Mouse (Mus musculus): ENCODE results near the gene Syt7. TPM values are rescaled to one million over a fixed set of nuclear protein-coding genes. Genes with fewer than 3 reads are reported as not detected.

Syt7 gene
- polyA plus RNA-seq, 1 experiment from 2014 or later: 2.3 TPM

DNA sequence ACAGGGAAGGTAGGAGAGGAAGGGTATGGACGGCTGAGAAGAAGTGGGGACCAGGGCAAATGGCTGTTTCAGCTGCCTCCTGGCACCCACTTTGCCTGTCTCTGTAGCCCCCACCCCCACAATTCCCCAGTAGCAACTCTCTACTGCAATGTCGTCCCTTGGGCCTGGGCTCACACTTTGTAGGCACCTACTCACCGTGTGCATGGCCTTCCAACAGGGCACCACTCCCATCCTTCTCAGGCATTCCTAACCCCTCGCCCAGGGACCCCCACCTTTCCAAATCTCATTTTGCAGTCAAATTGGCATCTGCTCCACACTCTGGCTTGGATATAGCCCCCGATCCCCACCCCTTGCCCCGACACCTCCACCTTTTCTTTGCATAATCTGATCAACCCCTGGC, 60.3 kb downstream of the Syt7 start:
- no peaks in the 10 kb centered on the region for H3K4me1 ChIP-seq
- H3K36me3 ChIP-seq: no peaks in the 10 kb centered on the region
- H3K9ac ChIP-seq: no peak overlapping the region
- no peaks in the 10 kb centered on the region for H3K9me3 ChIP-seq (replicated peaks)
- WGBS: 73% methylated on average over 6 of the region's 6 CpGs
- no peak overlapping the region for H3K4me2 ChIP-seq
- peaks cover 19% of the 10 kb centered on the region for H3K27me3 ChIP-seq
- peak; percentile 49; the same call in 1 of the 2 replicates for ATAC-seq (replicated peaks; ENCODE audit: low FRiP score)
- H3K27ac ChIP-seq: no peak overlapping the region
- no peak overlapping the region for H3K4me3 ChIP-seq (replicated peaks)

DNA sequence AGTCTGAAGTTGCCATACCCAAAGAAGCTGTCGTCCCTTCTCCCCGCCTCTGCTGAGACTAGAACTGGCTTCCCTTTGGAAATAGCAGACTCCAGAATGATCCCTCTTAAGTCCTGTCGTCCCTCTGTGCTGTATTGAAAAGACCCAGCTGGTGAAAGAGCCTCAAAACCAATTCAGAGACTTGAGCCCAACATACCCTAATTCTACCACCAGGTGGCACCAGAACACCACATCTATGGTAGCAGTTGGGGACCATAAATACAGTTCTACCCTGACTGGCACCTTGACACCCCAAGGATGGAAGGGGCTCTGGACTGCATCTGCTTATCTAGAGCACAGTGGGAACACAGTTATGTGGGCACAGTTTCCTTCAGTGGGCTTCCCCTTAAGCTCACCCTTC, 60.8 kb downstream of the Syt7 start:
- peak; percentile 63 for ATAC-seq (replicated peaks; ENCODE audit: low FRiP score)
- H3K27ac ChIP-seq: no peak overlapping the region
- 5% methylated on average over 3 of the region's 3 CpGs for WGBS

GRCm38 (mm10) chr19:10454718-10455436, 66.0 kb downstream of the Syt7 start:
- Histone ChIP-seq H3K9me3 (replicated peaks) (no peaks in the 10 kb centered on the region), H3K4me2 (no peak overlapping the region), H3K9ac (no peak overlapping the region), H3K4me3 (replicated peaks) (no peak overlapping the region), H3K27me3 (peaks cover 72% of the 10 kb centered on the region), H3K36me3 (no peaks in the 10 kb centered on the region), H3K4me1 (peaks cover 37% of the 10 kb centered on the region), H3K27ac (no peak overlapping the region)
- WGBS: 38% methylated on average over 4 of the region's 4 CpGs
- ATAC-seq (replicated peaks; ENCODE audit: low FRiP score): no peak

More for the DNA sequence above, 60.8 kb downstream of the Syt7 start:
- Histone ChIP-seq H3K4me1 (peaks cover under 1% of the 10 kb centered on the region; the same call in 1 of the 2 replicates), H3K36me3 (no peaks in the 10 kb centered on the region), H3K4me2 (no peak overlapping the region), H3K4me3 (replicated peaks) (no peak overlapping the region), H3K9ac (no peak overlapping the region), H3K27me3 (peaks cover 20% of the 10 kb centered on the region), H3K9me3 (replicated peaks) (no peaks in the 10 kb centered on the region)

- H3K4me2 ChIP-seq: no peak overlapping the region
- ATAC-seq (replicated peaks; ENCODE audit: low FRiP score): no peak
- no peaks in the 10 kb centered on the region for H3K36me3 ChIP-seq
- H3K4me1 ChIP-seq: peaks cover 39% of the 10 kb centered on the region
- H3K9ac ChIP-seq: no peak overlapping the region
- no peak overlapping the region for H3K27ac ChIP-seq
- H3K4me3 ChIP-seq (replicated peaks): no peak overlapping the region
- 55% methylated on average over 3 of the region's 3 CpGs for WGBS
- peaks cover 76% of the 10 kb centered on the region for H3K27me3 ChIP-seq
- no peaks in the 10 kb centered on the region for H3K9me3 ChIP-seq (replicated peaks)
Observed at GRCm38 (mm10) chr19:10455437-10455806, 66.5 kb downstream of the Syt7 start.

- Histone ChIP-seq H3K9ac (peak within 1 kb of the TSS; percentile 36; the same call in 1 of the 2 replicates), H3K27ac (peak within 1 kb of the TSS; percentile 43; the same call in 1 of the 2 replicates), H3K9me3 (replicated peaks) (no peaks in the 10 kb centered on the region), H3K27me3 (peaks cover 88% of the 10 kb centered on the region), H3K4me2 (peak within 1 kb of the TSS; percentile 95), H3K4me3 (replicated peaks) (peak within 1 kb of the TSS; percentile 57), H3K4me1 (peaks cover 46% of the 10 kb centered on the region), H3K36me3 (no peaks in the 10 kb centered on the region)
- under 1% methylated on average over 66 of the region's 96 CpGs for WGBS
- ATAC-seq (replicated peaks; ENCODE audit: low FRiP score): peak; percentile 61
Observed at GRCm38 (mm10) chr19:10456752-10457483, 68.0 kb downstream of the Syt7 start, which contains the start of gene Lrrc10b. Lrrc10b (minus strand) TSS chr19:10457473.

DNA sequence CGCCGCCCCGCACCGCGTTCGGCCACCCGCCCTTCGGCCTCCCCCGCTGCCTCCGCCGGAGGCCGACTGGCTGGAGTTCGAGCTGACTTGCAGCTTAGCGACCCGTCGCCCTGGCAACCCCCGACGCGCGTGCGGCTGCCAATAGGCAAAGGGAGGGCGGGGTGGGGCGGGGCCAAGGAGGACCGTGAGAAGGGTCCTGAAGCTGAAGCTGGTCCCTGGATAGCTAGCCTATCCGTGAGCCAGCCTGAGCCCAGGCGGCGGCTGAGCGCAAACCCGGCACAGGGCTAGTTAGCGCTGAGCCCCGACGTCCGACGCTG, 68.6 kb downstream of the Syt7 start:
- Histone ChIP-seq H3K4me3 (replicated peaks) (peak overlapping the region; percentile 57), H3K27ac (no peak overlapping the region), H3K36me3 (no peaks in the 10 kb centered on the region), H3K27me3 (peaks cover 88% of the 10 kb centered on the region), H3K4me2 (peak overlapping the region; percentile 95), H3K4me1 (peaks cover 52% of the 10 kb centered on the region), H3K9ac (peak overlapping the region; percentile 36; the same call in 1 of the 2 replicates), H3K9me3 (replicated peaks) (no peaks in the 10 kb centered on the region)
- ATAC-seq (replicated peaks; ENCODE audit: low FRiP score): peak; percentile 92
- under 1% methylated on average over 34 of the region's 34 CpGs for WGBS

DNA sequence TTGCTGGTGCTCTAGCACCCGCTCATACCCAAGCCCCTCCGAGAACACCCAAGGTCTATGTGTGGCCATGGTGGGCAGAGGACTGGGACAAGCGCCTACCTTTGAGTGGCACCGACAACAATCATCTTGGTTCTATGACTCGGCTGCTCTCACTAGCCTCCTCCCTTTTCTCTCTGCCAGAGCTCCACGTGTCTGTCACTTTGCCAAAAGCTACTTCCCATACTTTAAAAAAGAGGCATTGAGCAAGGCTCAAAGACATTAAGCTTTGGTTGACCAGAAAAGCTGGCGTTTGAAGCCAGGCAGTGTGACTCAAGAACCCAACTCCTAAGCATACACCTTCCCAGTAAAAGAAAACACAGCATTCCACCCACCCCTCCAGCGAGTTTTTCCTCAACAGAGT, 69.2 kb downstream of the Syt7 start:
- H3K4me2 ChIP-seq: peak overlapping the region; percentile 95
- 0 out of 2 replicates have a peak, but pooled peaks have one; percentile 1 for ATAC-seq (replicated peaks; ENCODE audit: low FRiP score)
- no peaks in the 10 kb centered on the region for H3K36me3 ChIP-seq
- H3K4me1 ChIP-seq: peaks cover 53% of the 10 kb centered on the region
- H3K9me3 ChIP-seq (replicated peaks): no peaks in the 10 kb centered on the region
- no peak overlapping the region for H3K9ac ChIP-seq
- H3K27ac ChIP-seq: no peak overlapping the region
- WGBS: 18% methylated on average over 8 of the region's 8 CpGs
- peaks cover 89% of the 10 kb centered on the region for H3K27me3 ChIP-seq
- H3K4me3 ChIP-seq (replicated peaks): peak overlapping the region; percentile 57

GRCm38 (mm10) chr19:10459907-10460306, 71.0 kb downstream of the Syt7 start:
- no peak overlapping the region for H3K4me2 ChIP-seq
- H3K9me3 ChIP-seq (replicated peaks): no peaks in the 10 kb centered on the region
- H3K27ac ChIP-seq: no peak overlapping the region
- H3K27me3 ChIP-seq: peaks cover 92% of the 10 kb centered on the region
- 56% methylated on average over 11 of the region's 11 CpGs for WGBS
- peaks cover 50% of the 10 kb centered on the region for H3K4me1 ChIP-seq
- no peak overlapping the region for H3K4me3 ChIP-seq (replicated peaks)
- ATAC-seq (replicated peaks; ENCODE audit: low FRiP score): no peak
- H3K36me3 ChIP-seq: no peaks in the 10 kb centered on the region
- no peak overlapping the region for H3K9ac ChIP-seq

- Histone ChIP-seq H3K4me3 (replicated peaks) (no peak overlapping the region), H3K27me3 (peaks cover 77% of the 10 kb centered on the region), H3K9ac (no peak overlapping the region), H3K27ac (no peak overlapping the region), H3K36me3 (no peaks in the 10 kb centered on the region), H3K9me3 (replicated peaks) (no peaks in the 10 kb centered on the region), H3K4me2 (no peak overlapping the region), H3K4me1 (peaks cover 37% of the 10 kb centered on the region)
- no peak for ATAC-seq (replicated peaks; ENCODE audit: low FRiP score)
- WGBS: 24% methylated on average over 7 of the region's 7 CpGs
Observed at GRCm38 (mm10) chr19:10461584-10461983, 72.7 kb downstream of the Syt7 start.

DNA sequence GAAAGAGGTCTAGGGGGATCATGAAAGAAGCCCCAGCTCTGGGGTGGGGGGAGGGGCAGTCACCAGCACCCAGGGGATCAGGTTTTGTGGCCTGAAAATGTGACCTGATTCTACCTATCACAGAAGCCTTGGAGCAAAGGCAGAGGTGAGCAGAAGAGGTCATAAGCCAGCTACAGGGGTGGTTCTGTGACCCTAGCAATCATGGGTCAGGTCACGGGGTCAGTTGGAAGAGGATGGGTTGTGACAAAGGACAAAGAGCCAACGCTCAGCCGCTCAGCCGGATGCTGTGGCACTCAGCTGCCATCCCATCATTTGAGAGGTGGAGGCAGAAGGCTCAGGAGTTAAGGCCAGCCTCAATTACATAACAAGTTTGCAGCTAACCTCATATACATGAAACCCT, 75.5 kb downstream of the Syt7 start:
- Histone ChIP-seq H3K27me3 (peaks cover 49% of the 10 kb centered on the region), H3K36me3 (no peaks in the 10 kb centered on the region), H3K4me3 (replicated peaks) (no peak overlapping the region), H3K4me1 (peaks cover 25% of the 10 kb centered on the region), H3K9ac (no peak overlapping the region), H3K27ac (no peak overlapping the region), H3K4me2 (no peak overlapping the region), H3K9me3 (replicated peaks) (no peaks in the 10 kb centered on the region)
- WGBS: 45% methylated on average over 4 of the region's 4 CpGs
- no peak for ATAC-seq (replicated peaks; ENCODE audit: low FRiP score)

DNA sequence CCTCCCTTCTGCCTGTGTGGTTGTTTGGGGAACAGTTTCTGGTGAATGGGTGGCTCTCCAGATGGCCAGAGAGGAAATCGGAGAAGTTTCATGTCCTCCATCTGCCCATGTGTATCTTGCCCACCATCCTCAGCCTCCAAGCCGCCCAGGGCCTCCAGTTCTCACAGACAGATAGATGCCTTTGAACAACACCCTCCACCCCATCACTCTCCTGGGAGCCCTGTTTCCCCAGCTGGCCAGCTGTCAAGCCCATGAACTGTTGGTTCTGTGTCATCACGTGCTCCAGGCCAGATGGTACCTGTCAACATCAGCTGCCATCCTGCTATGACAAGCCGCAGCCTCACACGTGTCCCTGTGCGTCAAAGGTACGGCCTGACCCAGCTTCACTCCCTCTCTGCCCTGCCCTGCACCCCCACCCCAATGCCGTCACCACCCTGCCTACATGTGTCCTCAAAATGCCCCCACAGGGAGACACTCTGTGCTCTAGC, 80.3 kb downstream of the Syt7 start:
- WGBS: 36% methylated on average over 8 of the region's 8 CpGs
- ATAC-seq (replicated peaks; ENCODE audit: low FRiP score): peak; percentile 52; the same call in 1 of the 2 replicates

GRCm38 (mm10) chr19:10472958-10473357, 84.1 kb downstream of the Syt7 start:
- H3K4me2 ChIP-seq: no peak overlapping the region
- no peaks in the 10 kb centered on the region for H3K36me3 ChIP-seq
- H3K9me3 ChIP-seq (replicated peaks): no peaks in the 10 kb centered on the region
- H3K27ac ChIP-seq: no peak overlapping the region
- no peak for ATAC-seq (replicated peaks; ENCODE audit: low FRiP score)
- 0 out of 2 replicates have a peak, but pooled peaks cover 4% of the 10 kb centered on the region for H3K27me3 ChIP-seq
- H3K4me1 ChIP-seq: peaks cover 8% of the 10 kb centered on the region; the same call in 1 of the 2 replicates
- no peak overlapping the region for H3K9ac ChIP-seq
- H3K4me3 ChIP-seq (replicated peaks): no peak overlapping the region
- WGBS: 77% methylated on average over 3 of the region's 3 CpGs

More for the DNA sequence above, 80.3 kb downstream of the Syt7 start:
- H3K36me3 ChIP-seq: no peaks in the 10 kb centered on the region
- H3K9ac ChIP-seq: no peak overlapping the region
- no peak overlapping the region for H3K27ac ChIP-seq
- H3K9me3 ChIP-seq (replicated peaks): no peaks in the 10 kb centered on the region
- 0 out of 2 replicates have a peak, but pooled peaks cover 5% of the 10 kb centered on the region for H3K27me3 ChIP-seq
- H3K4me1 ChIP-seq: peaks cover 8% of the 10 kb centered on the region; the same call in 1 of the 2 replicates
- no peak overlapping the region for H3K4me3 ChIP-seq (replicated peaks)
- no peak overlapping the region for H3K4me2 ChIP-seq

Data from kidney, embryonic 15.5 days (tissue).